Mouse (Mus musculus): ENCODE data around the gene Tmem141. TPM values are rescaled to one million over a fixed set of nuclear protein-coding genes. Genes with fewer than 3 reads are reported as not detected.

The Tmem141 gene
- polyA plus RNA-seq, 1 experiment from 2014 or later: 20.5 TPM

DNA sequence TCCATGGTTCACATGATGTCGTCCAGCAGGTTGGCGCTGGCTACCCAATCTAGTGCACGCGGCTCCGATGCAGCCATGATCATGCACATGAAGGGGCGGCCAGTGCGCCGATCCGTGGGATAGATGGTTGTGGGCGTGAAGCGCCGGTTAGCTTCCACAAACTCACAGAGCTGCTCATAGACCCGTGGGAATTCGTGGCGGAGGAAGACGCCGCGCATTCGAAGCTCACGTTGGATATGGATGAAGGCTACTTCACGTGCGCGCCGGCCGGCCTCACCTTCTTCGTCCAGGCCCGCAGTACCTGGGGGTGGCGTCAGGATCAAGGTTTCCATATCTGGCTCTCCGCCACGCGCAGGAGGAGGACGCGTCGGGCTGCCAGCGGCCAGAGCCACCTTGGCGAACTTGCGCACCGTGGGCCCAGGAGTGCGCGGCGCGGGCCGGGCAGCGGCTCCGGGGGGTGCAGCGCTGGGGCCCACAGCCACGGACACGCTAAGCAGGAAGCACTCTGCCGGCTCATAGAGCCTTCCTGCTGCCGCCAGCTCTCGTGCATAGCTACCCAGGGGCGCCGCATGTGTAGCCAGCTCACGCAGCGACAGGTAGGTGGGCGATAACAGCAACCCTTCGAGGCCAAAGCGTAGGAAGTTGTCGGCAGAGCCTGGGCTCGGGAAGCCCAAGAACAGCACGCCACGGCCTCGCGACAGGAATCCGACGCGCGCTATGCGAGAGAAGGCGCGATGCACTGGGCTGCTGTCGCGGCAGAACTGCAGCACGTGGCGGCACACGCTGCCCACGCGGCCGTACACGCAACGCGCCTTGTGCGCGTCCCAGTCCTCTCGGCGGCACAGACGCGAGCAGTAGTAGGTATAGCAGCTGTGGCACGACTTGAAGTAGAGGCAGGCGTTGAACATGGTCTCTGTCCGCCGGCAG is 44.6 kb downstream of the Tmem141 start:
- ATAC-seq (ENCODE audit: insufficient read depth, low FRiP score, low TSS enrichment): no peak
- peaks cover 30% of the 10 kb centered on the region for H3K4me1 ChIP-seq (ENCODE audit: control insufficient read depth, insufficient read depth, low read length)
- H3K36me3 ChIP-seq (ENCODE audit: control insufficient read depth, insufficient read depth, low read length): no peaks in the 10 kb centered on the region; the same call in 1 of the 2 replicates
- H3K27me3 ChIP-seq (ENCODE audit: control insufficient read depth, insufficient read depth, low read length): peaks cover 59% of the 10 kb centered on the region
- H3K9me3 ChIP-seq (ENCODE audit: control insufficient read depth, low read length): no peaks in the 10 kb centered on the region
- H3K4me2 ChIP-seq (ENCODE audit: low read depth): peak overlapping the region; percentile 17
- H3K27ac ChIP-seq (ENCODE audit: low read depth, low read length): no peak overlapping the region
- DNase-seq (ENCODE audit: low spot score): peak; percentile 31
- peak overlapping the region; percentile 23 for H3K4me3 ChIP-seq (ENCODE audit: low read depth, low read length)
- H3K9ac ChIP-seq (ENCODE audit: low read length): no peak overlapping the region; the same call in 1 of the 2 replicates
- 14% methylated on average over 91 of the region's 92 CpGs for WGBS

DNA sequence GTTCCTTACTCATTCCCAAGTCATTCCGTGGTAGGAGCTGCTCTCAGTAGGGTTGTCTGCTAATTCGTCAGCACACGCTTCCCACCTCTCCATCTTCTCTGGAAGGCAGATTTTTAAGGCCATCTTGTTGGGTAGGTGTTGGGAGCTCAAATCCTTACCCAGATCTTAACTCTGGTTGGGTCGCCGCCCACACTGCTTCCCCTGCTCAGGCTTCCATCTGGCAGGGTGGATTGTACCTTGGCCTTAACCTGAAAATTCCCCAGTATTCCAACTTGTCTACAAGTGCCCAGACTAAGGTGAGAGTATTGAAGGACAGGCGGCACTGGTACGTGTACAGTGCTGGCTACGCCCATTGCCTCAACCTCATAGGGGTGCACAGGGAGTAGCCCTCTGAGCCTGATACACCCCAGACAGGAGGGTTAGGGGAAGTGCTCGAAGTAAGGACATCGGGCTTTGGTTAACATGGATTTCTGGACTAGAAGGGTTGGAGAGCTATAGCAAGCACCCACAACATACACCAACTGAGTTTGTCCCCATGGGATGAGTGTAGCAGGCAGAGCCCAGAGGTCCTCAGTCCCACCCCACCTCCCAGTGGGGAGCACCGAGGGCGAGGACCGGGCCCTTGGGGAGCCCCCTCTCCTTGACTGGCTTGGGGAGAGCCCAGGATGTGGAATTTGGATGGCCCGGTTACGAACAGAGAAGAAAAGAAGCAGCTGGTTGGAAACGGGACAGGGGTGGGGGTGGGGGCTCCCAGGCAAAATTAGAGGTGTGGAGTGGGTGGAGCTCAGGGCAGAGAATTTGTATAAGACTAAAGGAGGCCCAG is 45.6 kb downstream of the Tmem141 start:
- 72% methylated on average over 16 of the region's 16 CpGs for WGBS
- H3K4me2 ChIP-seq (ENCODE audit: low read depth): no peak overlapping the region
- peaks cover 28% of the 10 kb centered on the region for H3K4me1 ChIP-seq (ENCODE audit: control insufficient read depth, insufficient read depth, low read length)
- H3K9me3 ChIP-seq (ENCODE audit: control insufficient read depth, low read length): no peaks in the 10 kb centered on the region
- H3K36me3 ChIP-seq (ENCODE audit: control insufficient read depth, insufficient read depth, low read length): no peaks in the 10 kb centered on the region; the same call in 1 of the 2 replicates
- peaks cover 57% of the 10 kb centered on the region for H3K27me3 ChIP-seq (ENCODE audit: control insufficient read depth, insufficient read depth, low read length)
- ATAC-seq (ENCODE audit: insufficient read depth, low FRiP score, low TSS enrichment) (no peak), DNase-seq (ENCODE audit: low spot score) (no peak)
- no peak overlapping the region for H3K9ac ChIP-seq (ENCODE audit: low read length)
- no peak overlapping the region for H3K27ac ChIP-seq (ENCODE audit: low read depth, low read length)
- no peak overlapping the region for H3K4me3 ChIP-seq (ENCODE audit: low read depth, low read length)

DNA sequence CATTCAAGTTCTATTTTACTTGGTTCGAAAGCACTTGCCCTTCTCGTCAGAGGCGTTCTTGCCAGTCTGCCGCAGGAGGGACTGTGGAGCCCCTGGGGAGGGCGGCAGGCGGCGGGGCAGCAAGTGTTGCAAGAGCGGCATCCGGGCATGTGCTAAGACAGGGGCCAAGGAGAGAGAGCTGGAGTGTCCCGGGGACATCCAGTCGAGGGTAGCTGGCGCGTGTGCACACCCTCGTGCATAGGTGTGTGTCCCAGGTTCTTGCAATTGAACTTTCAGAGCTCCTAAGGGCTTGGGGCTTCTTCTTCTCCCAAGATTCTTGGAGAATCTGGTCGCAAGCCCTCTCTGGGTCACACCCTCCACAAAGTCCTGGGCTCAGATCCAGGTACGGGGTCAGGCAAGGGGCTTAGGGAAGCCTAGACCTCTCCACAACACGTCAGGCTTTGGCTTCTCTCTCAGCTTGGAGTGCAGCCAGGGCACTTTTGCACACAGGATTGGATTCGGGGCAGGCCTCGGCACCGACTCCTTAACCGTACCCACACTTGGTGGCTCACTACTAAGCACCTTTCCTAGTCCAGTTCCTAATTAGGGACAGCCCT is 46.3 kb downstream of the Tmem141 start:
- WGBS: 17% methylated on average over 21 of the region's 21 CpGs
- Histone ChIP-seq H3K9ac (ENCODE audit: low read length) (peak overlapping the region; percentile 63), H3K27me3 (ENCODE audit: control insufficient read depth, insufficient read depth, low read length) (peaks cover 50% of the 10 kb centered on the region), H3K4me2 (ENCODE audit: low read depth) (peak overlapping the region; percentile 64), H3K27ac (ENCODE audit: low read depth, low read length) (peak overlapping the region; percentile 45; the same call in 1 of the 2 replicates), H3K4me3 (ENCODE audit: low read depth, low read length) (peak overlapping the region; percentile 60), H3K4me1 (ENCODE audit: control insufficient read depth, insufficient read depth, low read length) (peaks cover 28% of the 10 kb centered on the region), H3K9me3 (ENCODE audit: control insufficient read depth, low read length) (no peaks in the 10 kb centered on the region), H3K36me3 (ENCODE audit: control insufficient read depth, insufficient read depth, low read length) (no peaks in the 10 kb centered on the region; the same call in 1 of the 2 replicates)
- ATAC-seq (ENCODE audit: insufficient read depth, low FRiP score, low TSS enrichment) (peak; percentile 5; the same call in 1 of the 2 replicates), DNase-seq (ENCODE audit: low spot score) (peak; percentile 56)

DNA sequence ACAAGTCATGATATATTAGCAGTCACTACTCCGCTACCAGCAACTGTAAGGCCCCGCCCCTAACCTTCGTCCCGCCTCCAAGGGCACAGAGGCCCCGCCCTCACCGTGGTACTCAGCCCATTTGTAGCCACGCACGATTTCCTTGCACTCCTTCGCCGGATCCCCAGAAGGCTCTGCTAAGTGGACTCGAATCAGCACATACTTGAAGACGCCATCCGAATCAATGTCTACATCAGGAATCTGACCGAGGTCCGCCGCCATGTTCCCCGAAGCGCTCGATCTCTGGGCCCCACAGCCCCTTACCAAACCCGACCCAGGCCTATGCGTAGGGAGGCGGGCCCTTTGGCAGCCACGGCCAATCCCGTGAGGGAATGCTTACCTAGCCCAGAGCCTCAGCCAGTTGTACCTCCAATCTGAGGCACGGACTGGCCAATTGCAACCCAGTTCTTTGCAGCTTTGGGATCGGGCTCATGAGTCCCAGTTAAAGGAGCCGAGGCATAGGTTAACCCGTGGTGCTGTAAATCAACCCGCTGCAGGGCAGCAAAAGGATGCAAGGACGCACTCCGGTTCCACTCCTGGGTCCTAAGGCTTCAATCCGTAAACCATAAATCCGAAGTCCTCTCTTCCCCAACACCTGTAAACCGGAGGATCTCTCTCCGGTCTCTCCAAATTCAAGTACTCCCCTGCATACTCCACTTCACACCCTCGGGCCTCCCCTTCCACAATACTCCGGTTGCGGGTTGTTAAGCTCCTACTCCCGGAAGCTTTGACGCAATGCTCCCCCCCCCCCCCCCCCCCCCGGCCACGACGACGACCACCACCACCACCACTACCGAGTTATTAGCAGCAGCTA is 47.0 kb downstream of the Tmem141 start, which contains the start of the genes Mamdc4 and Phpt1:
Gene Mamdc4 (minus strand): TSS at position 267 of the 853 bp plus-strand sequence.
Gene Phpt1 (minus strand): TSS at position 646 of the 853 bp plus-strand sequence.
- H3K27me3 ChIP-seq (ENCODE audit: control insufficient read depth, insufficient read depth, low read length): peaks cover 43% of the 10 kb centered on the region
- ATAC-seq (ENCODE audit: insufficient read depth, low FRiP score, low TSS enrichment) (peak; percentile 97), DNase-seq (ENCODE audit: low spot score) (peak; percentile 97)
- H3K4me1 ChIP-seq (ENCODE audit: control insufficient read depth, insufficient read depth, low read length): peaks cover 26% of the 10 kb centered on the region
- H3K27ac ChIP-seq (ENCODE audit: low read depth, low read length): peak within 1 kb of the TSS; percentile 73
- WGBS: under 1% methylated on average over 43 of the region's 45 CpGs
- no peaks in the 10 kb centered on the region; the same call in 1 of the 2 replicates for H3K36me3 ChIP-seq (ENCODE audit: control insufficient read depth, insufficient read depth, low read length)
- H3K4me2 ChIP-seq (ENCODE audit: low read depth): peak within 1 kb of the TSS; percentile 87
- H3K9me3 ChIP-seq (ENCODE audit: control insufficient read depth, low read length): no peaks in the 10 kb centered on the region
- H3K4me3 ChIP-seq (ENCODE audit: low read depth, low read length): peak within 1 kb of the TSS; percentile 60
- H3K9ac ChIP-seq (ENCODE audit: low read length): peak within 1 kb of the TSS; percentile 63

DNA sequence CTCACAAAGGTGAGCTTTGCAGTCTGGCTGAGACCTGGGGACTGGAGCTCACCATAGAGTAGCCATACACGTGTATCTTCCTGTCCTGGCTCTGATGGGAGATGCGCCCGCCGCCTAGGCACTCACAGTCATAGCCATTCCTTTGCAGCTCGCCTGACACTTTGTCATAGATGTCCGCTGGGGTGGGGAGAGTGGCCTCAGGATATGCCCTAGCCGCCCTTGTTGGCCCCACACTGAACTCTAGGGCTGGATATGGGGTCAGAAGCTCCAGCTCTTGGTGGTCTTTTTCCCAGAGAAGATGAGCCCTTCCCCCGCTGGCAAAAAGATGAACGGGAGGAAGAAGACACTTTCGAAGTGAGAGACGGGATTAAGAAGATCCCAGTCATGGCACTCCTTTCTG is 47.7 kb downstream of the Tmem141 start:
- ATAC-seq (ENCODE audit: insufficient read depth, low FRiP score, low TSS enrichment) (no peak), DNase-seq (ENCODE audit: low spot score) (no peak)
- H3K9ac ChIP-seq (ENCODE audit: low read length): peak overlapping the region; percentile 63
- H3K4me3 ChIP-seq (ENCODE audit: low read depth, low read length): peak overlapping the region; percentile 60
- H3K27me3 ChIP-seq (ENCODE audit: control insufficient read depth, insufficient read depth, low read length): peaks cover 36% of the 10 kb centered on the region
- peak overlapping the region; percentile 73 for H3K27ac ChIP-seq (ENCODE audit: low read depth, low read length)
- H3K9me3 ChIP-seq (ENCODE audit: control insufficient read depth, low read length): no peaks in the 10 kb centered on the region
- no peaks in the 10 kb centered on the region; the same call in 1 of the 2 replicates for H3K36me3 ChIP-seq (ENCODE audit: control insufficient read depth, insufficient read depth, low read length)
- H3K4me2 ChIP-seq (ENCODE audit: low read depth): peak overlapping the region; percentile 87
- peaks cover 21% of the 10 kb centered on the region for H3K4me1 ChIP-seq (ENCODE audit: control insufficient read depth, insufficient read depth, low read length)
- WGBS: 20% methylated on average over 11 of the region's 11 CpGs

DNA sequence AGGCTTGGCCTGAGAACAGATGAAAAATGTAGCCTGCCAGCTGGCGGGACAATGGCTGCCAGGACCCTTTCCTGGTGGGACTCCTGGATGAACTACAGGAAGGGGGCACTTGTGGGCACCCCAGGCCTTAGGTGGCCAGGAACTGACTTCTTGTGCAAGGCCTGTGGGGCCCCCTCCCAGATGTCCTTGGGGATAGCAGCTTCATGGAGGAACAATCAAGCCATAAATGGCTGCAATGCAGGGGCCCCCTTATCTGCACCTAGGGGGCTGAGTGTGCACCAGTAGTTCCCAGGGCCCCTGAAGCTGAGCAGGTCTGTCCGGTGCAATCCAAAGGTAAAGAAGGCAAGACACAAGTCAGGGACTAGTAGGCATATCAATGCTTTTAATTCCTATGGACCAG is 48.7 kb downstream of the Tmem141 start:
- H3K27me3 ChIP-seq (ENCODE audit: control insufficient read depth, insufficient read depth, low read length): peaks cover 25% of the 10 kb centered on the region
- no peak overlapping the region for H3K4me3 ChIP-seq (ENCODE audit: low read depth, low read length)
- H3K4me2 ChIP-seq (ENCODE audit: low read depth): no peak overlapping the region
- no peak for DNase-seq (ENCODE audit: low spot score)
- no peak overlapping the region for H3K27ac ChIP-seq (ENCODE audit: low read depth, low read length)
- no peak overlapping the region for H3K9ac ChIP-seq (ENCODE audit: low read length)
- H3K4me1 ChIP-seq (ENCODE audit: control insufficient read depth, insufficient read depth, low read length): peaks cover 16% of the 10 kb centered on the region
- H3K9me3 ChIP-seq (ENCODE audit: control insufficient read depth, low read length): no peaks in the 10 kb centered on the region
- no peak for ATAC-seq (ENCODE audit: insufficient read depth, low FRiP score, low TSS enrichment)
- WGBS: 85% methylated on average over 2 of the region's 2 CpGs
- no peaks in the 10 kb centered on the region; the same call in 1 of the 2 replicates for H3K36me3 ChIP-seq (ENCODE audit: control insufficient read depth, insufficient read depth, low read length)

DNA sequence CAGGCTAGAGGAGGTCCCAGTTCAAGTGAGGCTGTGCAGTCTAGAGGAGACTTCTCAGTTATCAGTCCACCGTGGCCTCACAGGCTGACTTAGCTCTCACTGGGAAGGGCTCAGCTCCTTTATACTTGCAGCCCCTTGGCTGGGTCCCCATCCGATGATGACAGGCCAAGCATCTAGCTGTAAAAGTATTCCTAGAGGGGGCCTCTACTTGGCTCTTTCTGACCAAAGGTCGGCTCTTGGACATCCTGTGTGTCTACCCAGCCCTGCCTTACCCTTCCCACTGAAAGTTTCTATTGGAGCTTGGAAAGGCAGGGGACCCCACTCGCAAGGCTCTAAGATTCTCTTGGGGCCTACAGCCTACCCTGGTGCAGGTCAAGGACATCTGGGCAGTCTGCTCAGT is 50.6 kb downstream of the Tmem141 start:
- ATAC-seq (ENCODE audit: insufficient read depth, low FRiP score, low TSS enrichment): no peak
- 92% methylated on average over 4 of the region's 4 CpGs for WGBS
- no peak overlapping the region for H3K4me3 ChIP-seq (ENCODE audit: low read depth, low read length)
- H3K27me3 ChIP-seq (ENCODE audit: control insufficient read depth, insufficient read depth, low read length): peaks cover 7% of the 10 kb centered on the region
- H3K4me1 ChIP-seq (ENCODE audit: control insufficient read depth, insufficient read depth, low read length): peaks cover 11% of the 10 kb centered on the region
- no peak overlapping the region for H3K9ac ChIP-seq (ENCODE audit: low read length)
- no peak overlapping the region for H3K4me2 ChIP-seq (ENCODE audit: low read depth)
- no peaks in the 10 kb centered on the region; the same call in 1 of the 2 replicates for H3K36me3 ChIP-seq (ENCODE audit: control insufficient read depth, insufficient read depth, low read length)
- H3K27ac ChIP-seq (ENCODE audit: low read depth, low read length): no peak overlapping the region
- H3K9me3 ChIP-seq (ENCODE audit: control insufficient read depth, low read length): no peaks in the 10 kb centered on the region
- no peak for DNase-seq (ENCODE audit: low spot score)
